Mouse (Mus musculus) C2C12 (cell line): ENCODE results near the gene Gpatch8.

Source experiments
- CTCF ChIP-seq: IDR thresholded peaks from one replicate; pipeline ENCODE4 v1.5.1; 2011; ENCODE audit not compliant: control insufficient read depth, insufficient read depth, insufficient read length
- MAX ChIP-seq: IDR thresholded peaks from one replicate; pipeline ENCODE4 v1.6.1; 2011; ENCODE audit warnings: mild to moderate bottlenecking, control low read depth
- MYOG ChIP-seq: IDR thresholded peaks from one replicate; pipeline ENCODE4 v1.6.1; 2011; ENCODE audit not compliant: control insufficient read depth, insufficient read length; ENCODE audit errors: extremely low read depth

DNA sequence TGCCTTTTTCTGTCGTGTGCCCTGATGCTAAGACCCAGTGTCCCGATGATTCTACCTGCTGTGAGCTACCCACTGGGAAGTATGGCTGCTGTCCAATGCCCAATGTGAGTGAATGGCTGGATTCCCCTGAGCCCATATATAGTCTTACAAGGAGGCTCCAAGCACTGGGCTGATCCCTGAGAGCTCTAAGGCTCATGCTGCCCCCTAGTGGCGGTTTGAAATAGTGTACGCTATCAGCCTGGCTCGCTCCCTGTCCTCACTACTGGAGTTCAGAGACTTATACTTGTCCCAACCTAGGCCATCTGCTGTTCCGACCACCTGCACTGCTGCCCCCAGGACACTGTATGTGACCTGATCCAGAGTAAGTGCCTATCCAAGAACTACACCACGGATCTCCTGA lies 121.8 kb downstream of the Gpatch8 start:
- TF ChIP-seq MAX (no peak), CTCF (peak; percentile 59), MYOG (no peak)
